In genomic region chr19:10435908-10436307, GRCm38 (mm10) we compare ENCODE assay signal across 7 mouse cellular contexts. TPM values are rescaled to one million over a fixed set of nuclear protein-coding genes. Genes with fewer than 3 reads are reported as not detected.
A peak's percentile ranks its signal among the peaks of the same experiment; 100 is the strongest.
DNase-seq lines count a peak whose midpoint lies in the region; TF ChIP-seq lines count a peak whose summit lies in the region.

No protein-coding gene starts in this region.

- no peaks in the 10 kb centered on the region for H3K36me3 ChIP-seq in MEL (ENCODE audit: control insufficient read depth in 1 of 2, insufficient read depth in 2 of 2, low read length in 2 of 2)

- peak; percentile 37 for TF ChIP-seq RAD21 in MEL (IDR thresholded peaks at IDR 0.05; ENCODE audit: low read depth, low read length)

- no peak for TF ChIP-seq EP300 in MEL (IDR thresholded peaks at IDR 0.05; ENCODE audit: low read depth in 1 of 2, low read length in 2 of 2)

- H3K4me3 ChIP-seq in MEL (ENCODE audit: control insufficient read depth in 1 of 2, insufficient read depth in 1 of 2, low read depth in 2 of 2, low read length in 2 of 2): no peak overlapping the region
- no peak overlapping the region for H3K4me3 ChIP-seq in layer of hippocampus, adult 2 months

- H3K9me3 ChIP-seq in MEL (replicated peaks; ENCODE audit: insufficient read depth, low read length): no peaks in the 10 kb centered on the region

- no peak for TF ChIP-seq POLR2A in MEL (IDR thresholded peaks at IDR 0.05; ENCODE audit: control insufficient read depth in 1 of 2, insufficient read depth in 1 of 2, low read depth in 1 of 2, low read length in 2 of 2, poor library complexity in 1 of 2)

- no peak overlapping the region for H3K27ac ChIP-seq in MEL (ENCODE audit: control insufficient read depth, low read depth, low read length)
- peak overlapping the region; percentile 80; the same call in 1 of the 2 replicates for H3K27ac ChIP-seq in layer of hippocampus, adult 2 months

- DNase-seq in MEL (ENCODE audit: low read depth, low spot score): peak; percentile 75
- DNase-seq in adrenal gland, postnatal 25 days: peak; percentile 55
- peak; percentile 62 for DNase-seq in embryo, embryonic 9.5 days (ENCODE audit: extremely low spot score)
- peak; percentile 62 to 74 for DNase-seq in heart, postnatal 14 days
- DNase-seq in layer of hippocampus, adult 2 months (ENCODE audit: low spot score in 2 of 2): peak; percentile 58 to 61
- peak; percentile 76 for DNase-seq in lung, postnatal 25 days (ENCODE audit: low spot score)
- peak; percentile 79 to 80 for DNase-seq in right cerebral cortex, postnatal 10 days (ENCODE audit: low spot score in 2 of 2)

- 0 out of 4 replicates have a peak, but pooled peaks cover 0 to 2% of the 10 kb centered on the region in 2 experiments for H3K27me3 ChIP-seq in MEL (ENCODE audit: control insufficient read depth in 1 of 2, insufficient read depth in 2 of 2, low read length in 2 of 2)

- no peaks in the 10 kb centered on the region for H3K4me1 ChIP-seq in MEL (ENCODE audit: control insufficient read depth in 1 of 2, insufficient read depth in 2 of 2, low read length in 2 of 2)

- no peak overlapping the region for H3K9ac ChIP-seq in MEL (ENCODE audit: control insufficient read depth, low read depth, low read length, poor library complexity, severe bottlenecking)

- intact Hi-C loops in heart, postnatal 14 days (cut with DNase I): loop anchor here (1.0 to 5.0 kb wide), 3 partner anchors 46 to 179 kb away; no protein-coding TSS in a partner anchor

- no peaks in the 10 kb centered on the region for H3K79me2 ChIP-seq in MEL (ENCODE audit: control insufficient read depth, insufficient read depth, low read length, poor library complexity)

- TF ChIP-seq CTCF in MEL (IDR thresholded peaks at IDR 0.05 in 2 of 3, conservative IDR thresholded peaks at IDR 0.05 in 1 of 3; ENCODE audit: control insufficient read depth in 1 of 3, insufficient read depth in 1 of 3, low read depth in 2 of 3, low read length in 3 of 3, poor library complexity in 1 of 3, severe bottlenecking in 1 of 3): peak; percentile 70 to 74 (median 74)
- TF ChIP-seq CTCF in layer of hippocampus, adult 2 months (conservative IDR thresholded peaks at IDR 0.05): peak; percentile 92

TF ChIP-seq in MEL, 35 proteins besides CTCF, POLR2A, EP300 and RAD21:
- no peak for TF ChIP-seq USF1 (IDR thresholded peaks at IDR 0.05; ENCODE audit: low read depth, low read length)
- TF ChIP-seq SMC3 (IDR thresholded peaks at IDR 0.05; ENCODE audit: low read depth, low read length): peak; percentile 75
- no peak for TF ChIP-seq ELF1 (IDR thresholded peaks at IDR 0.05; ENCODE audit: low read depth, low read length)
- no peak for TF ChIP-seq POLR2AphosphoS5 (IDR thresholded peaks at IDR 0.05; ENCODE audit: borderline replicate concordance, low read depth, low read length)
- no peak for TF ChIP-seq MYC (IDR thresholded peaks at IDR 0.05; ENCODE audit: low read depth, low read length)
- no peak for TF ChIP-seq CHD1 (IDR thresholded peaks at IDR 0.05; ENCODE audit: low read depth, low read length)

RNA-seq across cellular contexts. Expression of gene Lrrc10b, which starts 21.4 kb away (rescaled TPM):
- not detected in 2 replicates for total RNA-seq in MEL (2012; rRNA removed)
- not detected for polyA plus RNA-seq in MEL (2012; ENCODE audit: insufficient read depth in 1 of 2, insufficient read length in 2 of 2, low read depth in 1 of 2, low replicate concordance in 2 of 2, missing spikeins in 1 of 2)
- 2.2 and 2.5 TPM in 2 replicates for total RNA-seq in adrenal gland, postnatal 25 days (2021)
- total RNA-seq in heart, postnatal 14 days (2021): 1 to 10 TPM; 1.4 to 2.6 TPM
- 10 to 100 TPM; 83.9 to 84.6 TPM for total RNA-seq in layer of hippocampus, adult 2 months (2021)

RNA-seq across cellular contexts. Expression of gene Ppp1r32, which starts 46.8 kb away (rescaled TPM):
- total RNA-seq in MEL (2012; rRNA removed): 0.19 and 0.23 TPM in 2 replicates
- under 1 TPM in 1 of 2 experiments, not detected in 1; 0.57 TPM for polyA plus RNA-seq in MEL (2012; ENCODE audit: insufficient read depth in 1 of 2, insufficient read length in 2 of 2, low read depth in 1 of 2, low replicate concordance in 2 of 2, missing spikeins in 1 of 2)
- total RNA-seq in adrenal gland, postnatal 25 days (2021): 0.88 TPM in 1 of 2 replicates, not detected in the other
- total RNA-seq in heart, postnatal 14 days (2021): under 1 TPM; 0.32 to 0.48 TPM
- 1 to 10 TPM; 2.4 to 3.0 TPM for total RNA-seq in layer of hippocampus, adult 2 months (2021)

RNA-seq across cellular contexts. Expression of gene Syt7, which starts 47.0 kb away (rescaled TPM):
- total RNA-seq in MEL (2012; rRNA removed): not detected in 2 replicates
- not detected for polyA plus RNA-seq in MEL (2012; ENCODE audit: insufficient read depth in 1 of 2, insufficient read length in 2 of 2, low read depth in 1 of 2, low replicate concordance in 2 of 2, missing spikeins in 1 of 2)
- total RNA-seq in adrenal gland, postnatal 25 days (2021): 21.6 and 27.9 TPM in 2 replicates
- total RNA-seq in heart, postnatal 14 days (2021): 10 to 100 TPM; 35.0 to 39.4 TPM
- total RNA-seq in layer of hippocampus, adult 2 months (2021): 100 to 1,000 TPM; 315 to 321 TPM

Comparison
In these comparisons a context has a peak if more than half of its experiments do, and no peak if none do; other contexts are left out.
1. RNA of gene Lrrc10b, which starts 21.4 kb away (total RNA-seq): 83.9 to 84.6 TPM in layer of hippocampus, adult 2 months; 1.4 to 2.6 TPM in heart, postnatal 14 days, 2.2 to 2.5 TPM in adrenal gland, postnatal 25 days and not detected in MEL; every median in the first group is over 10 times any median in the second.
2. RNA of gene Syt7, which starts 47.0 kb away (total RNA-seq): 315 to 321 TPM in layer of hippocampus, adult 2 months, 35.0 to 39.4 TPM in heart, postnatal 14 days and 21.6 to 27.9 TPM in adrenal gland, postnatal 25 days; not detected in MEL; every median in the first group is over 10 times any median in the second.
3. Peak in every context shown above with its lines, with median percentiles within 50 percentile points of each other: DNase-seq.